Mouse (Mus musculus) cerebellum, adult 2 months (tissue): ENCODE data around the gene Slamf9. TPM values are rescaled to one million over a fixed set of nuclear protein-coding genes. Genes with fewer than 3 reads are reported as not detected.

Experiments used
- DNase-seq, 2 experiments: peaks; one replicate each; pipeline ENCODE4 v3.0.0; 2021
- H3K27ac ChIP-seq: fragments of 200-500 bp; 2 replicates; pipeline ENCODE4 v1.5.1; 2012; ENCODE audit warnings: low read length, control low read depth, inconsistent platforms; ENCODE audit not compliant: insufficient read depth
- H3K27me3 ChIP-seq: fragments of 200-500 bp; 2 replicates; pipeline ENCODE4 v1.6.1; 2012; ENCODE audit warnings: inconsistent platforms, mild to moderate bottlenecking, low read length, moderate library complexity; ENCODE audit not compliant: control insufficient read depth, insufficient read depth
- H3K4me1 ChIP-seq: fragments of 200-500 bp; 2 replicates; pipeline ENCODE4 v1.6.1; 2011; ENCODE audit warnings: low read length; ENCODE audit not compliant: control insufficient read depth, insufficient read depth
- H3K4me3 ChIP-seq: fragments of 200-500 bp; replicated peaks from 2 replicates; pipeline ENCODE3; 2011; ENCODE audit warnings: mild to moderate bottlenecking, low read depth, low read length, control low read depth; ENCODE audit not compliant: insufficient read depth
- CTCF ChIP-seq: fragments of 200-500 bp; IDR thresholded peaks from 2 replicates; pipeline ENCODE4 v1.5.1; 2011; ENCODE audit warnings: low read depth, mild to moderate bottlenecking, control low read depth, low read length, moderate library complexity, borderline replicate concordance; ENCODE audit not compliant: insufficient read depth
- POLR2A ChIP-seq: fragments of 200-500 bp; IDR thresholded peaks from 2 replicates; pipeline ENCODE4 v1.6.1; 2011; ENCODE audit warnings: low read length, control low read depth, borderline replicate concordance; ENCODE audit not compliant: insufficient read depth
- WGBS: fragments of 180-500 bp; shearing (Covaris S2); methylation state at CpG from one replicate; pipeline ENCODE4 v1.1.7; 2018; 5-methylcytosine and 5-hydroxymethylcytosine counted together
- polyA plus RNA-seq: library from polyadenylated mRNA; depleted of rRNA; stranded (reverse); fragments of >200 nt; gene quantifications from 2 replicates; pipeline ENCODE4 v1.2.3, GENCODE M21; 2012

Gene Slamf9
- polyA plus RNA-seq, 1 experiment = 0.87 TPM

- 87% methylated on average over 17 of the region's 17 CpGs for WGBS
- no peak for DNase-seq
- H3K27ac ChIP-seq = no peak overlapping the region
These were observed 20.9 kb downstream of the Slamf9 start for GRCm38 (mm10) chr1:172496030-172496429.

GRCm38 (mm10) chr1:172497428-172497827 lies 22.3 kb downstream of the Slamf9 start:
- TF ChIP-seq POLR2A (no peak), CTCF (no peak)
- no peaks in the 10 kb centered on the region for H3K4me1 ChIP-seq
- no peak overlapping the region for H3K4me3 ChIP-seq
- H3K27ac ChIP-seq = no peak overlapping the region
- 0 out of 2 replicates have a peak, but pooled peaks cover 1% of the 10 kb centered on the region for H3K27me3 ChIP-seq
- 78% methylated on average over 9 of the region's 10 CpGs for WGBS
- no peak for DNase-seq

More at GRCm38 (mm10) chr1:172496030-172496429, 20.9 kb downstream of the Slamf9 start:
- no peak for TF ChIP-seq CTCF
- TF ChIP-seq POLR2A = no peak
- Histone ChIP-seq H3K4me3 (no peak overlapping the region), H3K27me3 (0 out of 2 replicates have a peak, but pooled peaks cover 1% of the 10 kb centered on the region), H3K4me1 (no peaks in the 10 kb centered on the region)

GRCm38 (mm10) chr1:172499765-172500441 lies 24.7 kb downstream of the Slamf9 start, which contains the start of gene Tagln2:
TSS of gene Tagln2 (plus strand) at chr1:172500047.
- peaks cover 1% of the 10 kb centered on the region; the same call in 1 of the 2 replicates for H3K27me3 ChIP-seq
- no peak for TF ChIP-seq POLR2A
- no peak for TF ChIP-seq CTCF
- H3K4me3 ChIP-seq = peak within 1 kb of the TSS; percentile 29
- no peak within 1 kb of the TSS for H3K27ac ChIP-seq
- H3K4me1 ChIP-seq = no peaks in the 10 kb centered on the region
- no peak for DNase-seq
- 7% methylated on average over 30 of the region's 30 CpGs for WGBS

GRCm38 (mm10) chr1:172500451-172501370 lies 25.6 kb downstream of the Slamf9 start:
- H3K27ac ChIP-seq = no peak overlapping the region
- no peaks in the 10 kb centered on the region; the same call in 1 of the 2 replicates for H3K4me1 ChIP-seq
- DNase-seq = no peak
- H3K4me3 ChIP-seq = no peak overlapping the region
- TF ChIP-seq POLR2A (no peak), CTCF (no peak)
- 2% methylated on average over 56 of the region's 56 CpGs for WGBS
- peaks cover 1% of the 10 kb centered on the region; the same call in 1 of the 2 replicates for H3K27me3 ChIP-seq

- Histone ChIP-seq H3K27me3 (peaks cover 1% of the 10 kb centered on the region; the same call in 1 of the 2 replicates), H3K4me1 (no peaks in the 10 kb centered on the region; the same call in 1 of the 2 replicates), H3K4me3 (no peak overlapping the region), H3K27ac (no peak overlapping the region)
- no peak for DNase-seq
- no peak for TF ChIP-seq POLR2A
- no peak for TF ChIP-seq CTCF
- WGBS = 40% methylated on average over 13 of the region's 13 CpGs
These were observed 26.4 kb downstream of the Slamf9 start for GRCm38 (mm10) chr1:172501371-172502144.

GRCm38 (mm10) chr1:172502145-172503110 lies 27.3 kb downstream of the Slamf9 start:
- 49% methylated on average over 13 of the region's 13 CpGs for WGBS
- no peak for DNase-seq

More at GRCm38 (mm10) chr1:172502145-172503110, 27.3 kb downstream of the Slamf9 start:
- H3K4me1 ChIP-seq = no peaks in the 10 kb centered on the region; the same call in 1 of the 2 replicates
- no peak overlapping the region for H3K27ac ChIP-seq
- no peak for TF ChIP-seq CTCF
- no peak for TF ChIP-seq POLR2A
- H3K27me3 ChIP-seq = peaks cover 1% of the 10 kb centered on the region; the same call in 1 of the 2 replicates
- H3K4me3 ChIP-seq = no peak overlapping the region
